Mouse (Mus musculus): ENCODE measurements around the gene Trpc2. TPM values are rescaled to one million over a fixed set of nuclear protein-coding genes. Genes with fewer than 3 reads are reported as not detected.

Gene Trpc2
- polyA plus RNA-seq, 1 experiment from 2014 or later: not detected

GRCm38 (mm10) chr7:102104126-102104525, 21.2 kb downstream of the Trpc2 start:
- no peak for ATAC-seq (replicated peaks; ENCODE audit: insufficient number of reproducible peaks, low FRiP score, low TSS enrichment, low read depth)
- Histone ChIP-seq H3K27ac (replicated peaks; ENCODE audit: low read depth, low read length) (no peak overlapping the region), H3K36me3 (replicated peaks; ENCODE audit: control insufficient read depth, insufficient read depth, low read depth, low read length) (no peaks in the 10 kb centered on the region), H3K27me3 (ENCODE audit: control insufficient read depth, insufficient read depth, low read length) (no peaks in the 10 kb centered on the region), H3K4me1 (ENCODE audit: control insufficient read depth, insufficient read depth, low read length) (peaks cover 3% of the 10 kb centered on the region), H3K4me3 (ENCODE audit: low read depth, low read length) (no peak overlapping the region), H3K9me3 (replicated peaks; ENCODE audit: control insufficient read depth, low read length) (no peaks in the 10 kb centered on the region), H3K4me2 (ENCODE audit: low read depth, low read length) (no peak overlapping the region), H3K9ac (replicated peaks; ENCODE audit: low read length) (no peak overlapping the region)
- no peak for DNase-seq (ENCODE audit: low spot score)
- 74% methylated on average over 5 of the region's 5 CpGs for WGBS

GRCm38 (mm10) chr7:102106700-102107141, 23.8 kb downstream of the Trpc2 start:
- no peak overlapping the region for H3K27ac ChIP-seq (replicated peaks; ENCODE audit: low read depth, low read length)
- DNase-seq (ENCODE audit: low spot score) (peak; percentile 17), ATAC-seq (replicated peaks; ENCODE audit: insufficient number of reproducible peaks, low FRiP score, low TSS enrichment, low read depth) (0 out of 2 replicates have a peak, but pooled peaks have one; percentile 12)
- H3K4me3 ChIP-seq (ENCODE audit: low read depth, low read length): peak overlapping the region; percentile 14; the same call in 1 of the 2 replicates
- WGBS: 21% methylated on average over 23 of the region's 23 CpGs
- H3K9me3 ChIP-seq (replicated peaks; ENCODE audit: control insufficient read depth, low read length): no peaks in the 10 kb centered on the region
- H3K36me3 ChIP-seq (replicated peaks; ENCODE audit: control insufficient read depth, insufficient read depth, low read depth, low read length): no peaks in the 10 kb centered on the region
- H3K4me2 ChIP-seq (ENCODE audit: low read depth, low read length): peak overlapping the region; percentile 49
- H3K27me3 ChIP-seq (ENCODE audit: control insufficient read depth, insufficient read depth, low read length): no peaks in the 10 kb centered on the region
- no peaks in the 10 kb centered on the region; the same call in 1 of the 2 replicates for H3K4me1 ChIP-seq (ENCODE audit: control insufficient read depth, insufficient read depth, low read length)
- H3K9ac ChIP-seq (replicated peaks; ENCODE audit: low read length): peak overlapping the region; percentile 45

- DNase-seq (ENCODE audit: low spot score) (no peak), ATAC-seq (replicated peaks; ENCODE audit: insufficient number of reproducible peaks, low FRiP score, low TSS enrichment, low read depth) (no peak)
- Histone ChIP-seq H3K9ac (replicated peaks; ENCODE audit: low read length) (no peak overlapping the region), H3K27ac (replicated peaks; ENCODE audit: low read depth, low read length) (no peak overlapping the region), H3K36me3 (replicated peaks; ENCODE audit: control insufficient read depth, insufficient read depth, low read depth, low read length) (no peaks in the 10 kb centered on the region), H3K9me3 (replicated peaks; ENCODE audit: control insufficient read depth, low read length) (no peaks in the 10 kb centered on the region), H3K27me3 (ENCODE audit: control insufficient read depth, insufficient read depth, low read length) (no peaks in the 10 kb centered on the region), H3K4me3 (ENCODE audit: low read depth, low read length) (no peak overlapping the region), H3K4me2 (ENCODE audit: low read depth, low read length) (no peak overlapping the region), H3K4me1 (ENCODE audit: control insufficient read depth, insufficient read depth, low read length) (no peaks in the 10 kb centered on the region)
- WGBS: 95% methylated on average over 1 of the region's 1 CpGs
These were observed 25.3 kb downstream of the Trpc2 start for GRCm38 (mm10) chr7:102108206-102108605.

- H3K9ac ChIP-seq (replicated peaks; ENCODE audit: low read length): no peak within 1 kb of the TSS
- no peak within 1 kb of the TSS for H3K4me2 ChIP-seq (ENCODE audit: low read depth, low read length)
- no peaks in the 10 kb centered on the region for H3K27me3 ChIP-seq (ENCODE audit: control insufficient read depth, insufficient read depth, low read length)
- no peak within 1 kb of the TSS for H3K4me3 ChIP-seq (ENCODE audit: low read depth, low read length)
- DNase-seq (ENCODE audit: low spot score) (no peak), ATAC-seq (replicated peaks; ENCODE audit: insufficient number of reproducible peaks, low FRiP score, low TSS enrichment, low read depth) (no peak)
- WGBS: 77% methylated on average over 7 of the region's 7 CpGs
- no peak within 1 kb of the TSS for H3K27ac ChIP-seq (replicated peaks; ENCODE audit: low read depth, low read length)
- no peaks in the 10 kb centered on the region for H3K4me1 ChIP-seq (ENCODE audit: control insufficient read depth, insufficient read depth, low read length)
- H3K36me3 ChIP-seq (replicated peaks; ENCODE audit: control insufficient read depth, insufficient read depth, low read depth, low read length): no peaks in the 10 kb centered on the region
- no peaks in the 10 kb centered on the region for H3K9me3 ChIP-seq (replicated peaks; ENCODE audit: control insufficient read depth, low read length)
These were observed 26.3 kb downstream of the Trpc2 start, which contains the start of gene Art5 for GRCm38 (mm10) chr7:102109171-102109570. Gene Art5 (minus strand): TSS chr7:102109489.

GRCm38 (mm10) chr7:102109746-102110145, 26.8 kb downstream of the Trpc2 start:
- H3K4me1 ChIP-seq (ENCODE audit: control insufficient read depth, insufficient read depth, low read length): no peaks in the 10 kb centered on the region
- H3K27me3 ChIP-seq (ENCODE audit: control insufficient read depth, insufficient read depth, low read length): no peaks in the 10 kb centered on the region
- 89% methylated on average over 4 of the region's 4 CpGs for whole genome bisulfite sequencing
- H3K4me3 ChIP-seq (ENCODE audit: low read depth, low read length): no peak overlapping the region
- no peak overlapping the region for H3K4me2 ChIP-seq (ENCODE audit: low read depth, low read length)
- ATAC-seq (replicated peaks; ENCODE audit: insufficient number of reproducible peaks, low FRiP score, low TSS enrichment, low read depth) (no peak), DNase-seq (ENCODE audit: low spot score) (no peak)
- H3K9me3 ChIP-seq (replicated peaks; ENCODE audit: control insufficient read depth, low read length): no peaks in the 10 kb centered on the region
- no peaks in the 10 kb centered on the region for H3K36me3 ChIP-seq (replicated peaks; ENCODE audit: control insufficient read depth, insufficient read depth, low read depth, low read length)
- H3K27ac ChIP-seq (replicated peaks; ENCODE audit: low read depth, low read length): no peak overlapping the region
- H3K9ac ChIP-seq (replicated peaks; ENCODE audit: low read length): no peak overlapping the region

GRCm38 (mm10) chr7:102113151-102113729, 30.3 kb downstream of the Trpc2 start:
- no peak for ATAC-seq (replicated peaks; ENCODE audit: insufficient number of reproducible peaks, low FRiP score, low TSS enrichment, low read depth)
- DNase-seq (ENCODE audit: low spot score): no peak
- Histone ChIP-seq H3K27ac (replicated peaks; ENCODE audit: low read depth, low read length) (no peak overlapping the region), H3K4me1 (ENCODE audit: control insufficient read depth, insufficient read depth, low read length) (no peaks in the 10 kb centered on the region), H3K9me3 (replicated peaks; ENCODE audit: control insufficient read depth, low read length) (no peaks in the 10 kb centered on the region), H3K36me3 (replicated peaks; ENCODE audit: control insufficient read depth, insufficient read depth, low read depth, low read length) (no peaks in the 10 kb centered on the region), H3K9ac (replicated peaks; ENCODE audit: low read length) (no peak overlapping the region), H3K27me3 (ENCODE audit: control insufficient read depth, insufficient read depth, low read length) (no peaks in the 10 kb centered on the region), H3K4me2 (ENCODE audit: low read depth, low read length) (no peak overlapping the region), H3K4me3 (ENCODE audit: low read depth, low read length) (no peak overlapping the region)
- WGBS: 79% methylated on average over 45 of the region's 45 CpGs

GRCm38 (mm10) chr7:102116579-102117331, 33.8 kb downstream of the Trpc2 start, which contains the start of gene Chrna10:
Gene Chrna10 (minus strand): TSS chr7:102116828.
- H3K4me1 ChIP-seq (ENCODE audit: control insufficient read depth, insufficient read depth, low read length): no peaks in the 10 kb centered on the region
- ATAC-seq (replicated peaks; ENCODE audit: insufficient number of reproducible peaks, low FRiP score, low TSS enrichment, low read depth) (no peak; the same call in 1 of the 2 replicates), DNase-seq (ENCODE audit: low spot score) (no peak)
- H3K27me3 ChIP-seq (ENCODE audit: control insufficient read depth, insufficient read depth, low read length): no peaks in the 10 kb centered on the region
- WGBS: 55% methylated on average over 7 of the region's 7 CpGs
- H3K27ac ChIP-seq (replicated peaks; ENCODE audit: low read depth, low read length): no peak within 1 kb of the TSS
- H3K4me2 ChIP-seq (ENCODE audit: low read depth, low read length): no peak within 1 kb of the TSS
- no peaks in the 10 kb centered on the region for H3K9me3 ChIP-seq (replicated peaks; ENCODE audit: control insufficient read depth, low read length)
- H3K36me3 ChIP-seq (replicated peaks; ENCODE audit: control insufficient read depth, insufficient read depth, low read depth, low read length): no peaks in the 10 kb centered on the region; the same call in none of the 2 replicates
- no peak within 1 kb of the TSS for H3K9ac ChIP-seq (replicated peaks; ENCODE audit: low read length)
- H3K4me3 ChIP-seq (ENCODE audit: low read depth, low read length): no peak within 1 kb of the TSS

GRCm38 (mm10) chr7:102117382-102117781, 34.5 kb downstream of the Trpc2 start:
- ATAC-seq (replicated peaks; ENCODE audit: insufficient number of reproducible peaks, low FRiP score, low TSS enrichment, low read depth) (no peak), DNase-seq (ENCODE audit: low spot score) (no peak)
- H3K27ac ChIP-seq (replicated peaks; ENCODE audit: low read depth, low read length): no peak overlapping the region
- H3K27me3 ChIP-seq (ENCODE audit: control insufficient read depth, insufficient read depth, low read length): no peaks in the 10 kb centered on the region
- H3K9ac ChIP-seq (replicated peaks; ENCODE audit: low read length): no peak overlapping the region
- H3K9me3 ChIP-seq (replicated peaks; ENCODE audit: control insufficient read depth, low read length): no peaks in the 10 kb centered on the region
- H3K4me1 ChIP-seq (ENCODE audit: control insufficient read depth, insufficient read depth, low read length): no peaks in the 10 kb centered on the region
- H3K36me3 ChIP-seq (replicated peaks; ENCODE audit: control insufficient read depth, insufficient read depth, low read depth, low read length): no peaks in the 10 kb centered on the region; the same call in none of the 2 replicates
- H3K4me2 ChIP-seq (ENCODE audit: low read depth, low read length): no peak overlapping the region
- no peak overlapping the region for H3K4me3 ChIP-seq (ENCODE audit: low read depth, low read length)
- WGBS: 77% methylated on average over 6 of the region's 6 CpGs
